Mouse (Mus musculus): ENCODE results near the gene Sv2b. TPM values are rescaled to one million over a fixed set of nuclear protein-coding genes. Genes with fewer than 3 reads are reported as not detected.

Sv2b gene
- polyA plus RNA-seq, 1 experiment = 0.16 TPM

DNA sequence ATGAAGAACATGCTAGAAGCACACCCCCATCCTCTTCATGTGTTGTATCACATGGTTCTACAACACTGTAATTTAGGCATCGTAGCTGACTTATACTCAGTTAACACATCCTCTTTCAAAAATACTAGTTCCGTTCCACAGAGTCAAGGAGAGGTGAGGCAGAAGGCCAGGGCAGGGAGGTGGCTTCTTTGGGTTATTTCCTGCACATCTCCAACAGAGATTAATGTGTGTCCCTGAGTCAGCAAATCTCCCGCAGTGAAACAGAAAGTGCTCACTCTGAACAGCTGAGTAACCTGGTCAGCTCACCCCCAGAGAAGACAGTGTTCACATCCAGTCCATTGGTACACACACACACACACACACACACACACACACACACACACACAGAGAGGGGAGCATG is 118.9 kb downstream of the Sv2b start:
- H3K4me3 ChIP-seq (ENCODE audit: insufficient read depth, low read length) = no peak overlapping the region
- no peaks in the 10 kb centered on the region for H3K4me1 ChIP-seq (ENCODE audit: control insufficient read depth, insufficient read depth, low read length)
- no peak overlapping the region for H3K27ac ChIP-seq (ENCODE audit: insufficient read depth, low read length)
- TF ChIP-seq CTCF (IDR thresholded peaks at IDR 0.05; ENCODE audit: borderline replicate concordance, insufficient read depth, low read length) (no peak), POLR2A (IDR thresholded peaks at IDR 0.05; ENCODE audit: low read depth, low read length) (no peak)

DNA sequence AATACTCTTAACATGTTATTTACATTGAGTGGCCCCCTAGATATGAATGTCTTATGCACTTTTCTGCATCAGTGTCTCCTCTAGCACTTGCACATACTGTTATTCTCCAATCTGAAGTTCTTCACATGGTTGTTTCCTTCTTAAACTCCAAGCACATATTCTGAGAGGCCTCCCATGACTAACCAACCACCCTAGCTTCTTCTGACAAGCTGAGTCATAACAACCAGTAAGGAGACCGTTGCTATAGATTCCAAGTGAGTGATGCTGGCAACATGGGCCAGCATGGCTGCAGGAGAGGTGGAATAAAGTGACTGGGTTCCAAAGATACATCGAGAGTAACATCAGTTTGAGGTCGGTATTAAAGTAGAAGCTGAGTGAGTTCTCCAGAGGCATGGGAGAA is 134.0 kb downstream of the Sv2b start:
- no peak for TF ChIP-seq POLR2A (IDR thresholded peaks at IDR 0.05; ENCODE audit: low read depth, low read length)
- TF ChIP-seq CTCF (IDR thresholded peaks at IDR 0.05; ENCODE audit: borderline replicate concordance, insufficient read depth, low read length) = no peak
- Histone ChIP-seq H3K27ac (ENCODE audit: insufficient read depth, low read length) (no peak overlapping the region), H3K4me3 (ENCODE audit: insufficient read depth, low read length) (no peak overlapping the region), H3K4me1 (ENCODE audit: control insufficient read depth, insufficient read depth, low read length) (no peaks in the 10 kb centered on the region)

DNA sequence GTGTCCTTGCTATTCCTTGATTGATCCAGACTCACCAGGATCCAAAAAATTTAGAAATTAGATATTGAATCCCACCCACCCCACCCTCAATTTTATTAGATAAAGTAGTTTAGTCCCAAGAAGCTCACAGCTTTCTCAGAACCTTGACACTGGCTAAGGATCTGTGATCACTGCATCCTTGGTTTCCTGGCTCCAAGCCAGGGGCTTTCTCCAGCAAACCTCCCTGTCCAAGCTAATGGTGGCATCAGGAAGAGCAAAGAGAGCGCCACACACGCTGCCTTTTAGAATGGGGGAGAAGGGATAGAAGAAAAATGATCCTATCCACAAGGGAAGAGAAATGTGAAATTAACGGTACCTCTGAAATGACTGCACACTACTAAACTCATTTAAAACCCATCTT is 141.6 kb downstream of the Sv2b start:
- Histone ChIP-seq H3K27ac (ENCODE audit: insufficient read depth, low read length) (no peak overlapping the region), H3K4me3 (ENCODE audit: insufficient read depth, low read length) (no peak overlapping the region), H3K4me1 (ENCODE audit: control insufficient read depth, insufficient read depth, low read length) (no peaks in the 10 kb centered on the region)
- TF ChIP-seq POLR2A (IDR thresholded peaks at IDR 0.05; ENCODE audit: low read depth, low read length) (no peak), CTCF (IDR thresholded peaks at IDR 0.05; ENCODE audit: borderline replicate concordance, insufficient read depth, low read length) (no peak)

DNA sequence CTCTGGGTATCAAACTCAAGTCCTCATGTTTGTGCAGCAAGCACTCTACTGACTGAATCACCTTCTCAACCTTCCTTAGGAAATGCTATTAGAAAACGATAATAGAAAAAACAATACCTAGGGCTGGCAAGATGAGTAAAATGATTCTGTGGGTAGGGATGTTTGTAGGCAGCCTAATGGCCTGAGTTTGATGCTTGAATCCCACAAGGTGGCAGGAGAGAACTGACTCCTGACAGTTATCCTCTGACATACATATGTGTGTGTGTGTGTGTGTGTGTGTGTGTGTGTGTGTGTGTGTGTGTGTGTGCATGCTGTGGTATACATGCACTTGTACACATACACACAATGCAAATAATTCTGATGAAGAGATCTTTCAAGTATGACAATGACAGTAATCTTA is 161.9 kb downstream of the Sv2b start:
- H3K27ac ChIP-seq (ENCODE audit: insufficient read depth, low read length) = no peak overlapping the region
- no peak overlapping the region for H3K4me3 ChIP-seq (ENCODE audit: insufficient read depth, low read length)
- no peaks in the 10 kb centered on the region for H3K4me1 ChIP-seq (ENCODE audit: control insufficient read depth, insufficient read depth, low read length)
- TF ChIP-seq POLR2A (IDR thresholded peaks at IDR 0.05; ENCODE audit: low read depth, low read length) (no peak), CTCF (IDR thresholded peaks at IDR 0.05; ENCODE audit: borderline replicate concordance, insufficient read depth, low read length) (no peak)

DNA sequence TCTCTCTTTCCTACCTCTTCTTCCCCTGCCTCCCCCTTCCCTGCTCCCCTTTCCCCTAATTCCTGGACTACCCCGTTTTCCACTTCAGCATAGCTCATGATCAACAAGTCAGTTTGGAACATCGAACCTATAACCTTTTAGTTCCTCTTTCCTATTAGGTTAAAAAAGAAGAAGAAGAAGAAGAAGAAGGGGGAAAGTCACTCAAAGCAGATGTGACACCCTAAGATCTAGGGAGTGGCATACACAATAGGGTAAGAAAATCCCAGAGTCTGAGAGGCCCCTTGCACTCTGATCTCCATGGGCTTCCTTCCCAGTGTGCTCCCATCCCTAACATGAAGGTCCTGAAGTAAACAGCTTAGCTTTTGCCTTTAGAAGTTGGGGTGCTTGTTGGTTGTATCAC is 166.3 kb downstream of the Sv2b start:
- H3K4me3 ChIP-seq (ENCODE audit: insufficient read depth, low read length) = no peak overlapping the region
- H3K4me1 ChIP-seq (ENCODE audit: control insufficient read depth, insufficient read depth, low read length) = no peaks in the 10 kb centered on the region
- no peak overlapping the region for H3K27ac ChIP-seq (ENCODE audit: insufficient read depth, low read length)
- TF ChIP-seq POLR2A (IDR thresholded peaks at IDR 0.05; ENCODE audit: low read depth, low read length) (no peak), CTCF (IDR thresholded peaks at IDR 0.05; ENCODE audit: borderline replicate concordance, insufficient read depth, low read length) (no peak)

- no peak for TF ChIP-seq POLR2A (IDR thresholded peaks at IDR 0.05; ENCODE audit: low read depth, low read length)
- TF ChIP-seq CTCF (IDR thresholded peaks at IDR 0.05; ENCODE audit: borderline replicate concordance, insufficient read depth, low read length) = no peak
- Histone ChIP-seq H3K27ac (ENCODE audit: insufficient read depth, low read length) (no peak overlapping the region), H3K4me1 (ENCODE audit: control insufficient read depth, insufficient read depth, low read length) (no peaks in the 10 kb centered on the region), H3K4me3 (ENCODE audit: insufficient read depth, low read length) (no peak overlapping the region)
These were observed 167.0 kb downstream of the Sv2b start for GRCm38 (mm10) chr7:75141919-75142700.

DNA sequence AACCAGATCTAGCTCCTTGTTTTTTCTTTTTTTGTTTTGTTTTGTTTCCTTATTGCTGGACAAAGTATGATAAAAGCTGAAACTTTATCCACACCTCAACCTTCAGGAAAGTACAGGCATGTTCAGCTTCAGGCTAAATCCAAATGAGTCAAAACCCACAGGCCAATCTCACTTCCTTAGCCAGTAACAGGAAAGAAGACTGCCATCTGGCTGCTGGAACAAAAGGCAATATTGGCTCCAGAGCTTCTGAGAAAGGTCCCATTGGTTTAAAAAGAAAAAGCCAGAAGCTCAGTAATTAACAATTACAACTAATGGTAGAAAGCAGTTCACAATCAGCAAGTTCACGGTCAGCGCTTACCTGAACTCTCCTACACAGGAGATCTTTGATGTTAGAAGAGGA is 169.8 kb downstream of the Sv2b start:
- H3K4me3 ChIP-seq (ENCODE audit: insufficient read depth, low read length) = no peak overlapping the region
- no peak for TF ChIP-seq POLR2A (IDR thresholded peaks at IDR 0.05; ENCODE audit: low read depth, low read length)
- TF ChIP-seq CTCF (IDR thresholded peaks at IDR 0.05; ENCODE audit: borderline replicate concordance, insufficient read depth, low read length) = no peak

GRCm38 (mm10) chr7:75134710-75135617 is 174.1 kb downstream of the Sv2b start:
- no peaks in the 10 kb centered on the region for H3K4me1 ChIP-seq (ENCODE audit: control insufficient read depth, insufficient read depth, low read length)
- no peak overlapping the region for H3K4me3 ChIP-seq (ENCODE audit: insufficient read depth, low read length)
- no peak overlapping the region for H3K27ac ChIP-seq (ENCODE audit: insufficient read depth, low read length)
- TF ChIP-seq CTCF (IDR thresholded peaks at IDR 0.05; ENCODE audit: borderline replicate concordance, insufficient read depth, low read length) = no peak
- TF ChIP-seq POLR2A (IDR thresholded peaks at IDR 0.05; ENCODE audit: low read depth, low read length) = no peak

More for the DNA sequence above, 169.8 kb downstream of the Sv2b start:
- no peak overlapping the region for H3K27ac ChIP-seq (ENCODE audit: insufficient read depth, low read length)
- no peaks in the 10 kb centered on the region for H3K4me1 ChIP-seq (ENCODE audit: control insufficient read depth, insufficient read depth, low read length)

- Histone ChIP-seq H3K27ac (ENCODE audit: insufficient read depth, low read length) (no peak overlapping the region), H3K4me1 (ENCODE audit: control insufficient read depth, insufficient read depth, low read length) (no peaks in the 10 kb centered on the region), H3K4me3 (ENCODE audit: insufficient read depth, low read length) (no peak overlapping the region)
- TF ChIP-seq CTCF (IDR thresholded peaks at IDR 0.05; ENCODE audit: borderline replicate concordance, insufficient read depth, low read length) = no peak
- no peak for TF ChIP-seq POLR2A (IDR thresholded peaks at IDR 0.05; ENCODE audit: low read depth, low read length)
These were observed 181.0 kb downstream of the Sv2b start for GRCm38 (mm10) chr7:75128036-75128435.

- TF ChIP-seq POLR2A (IDR thresholded peaks at IDR 0.05; ENCODE audit: low read depth, low read length) (no peak), CTCF (IDR thresholded peaks at IDR 0.05; ENCODE audit: borderline replicate concordance, insufficient read depth, low read length) (no peak)
- no peaks in the 10 kb centered on the region for H3K4me1 ChIP-seq (ENCODE audit: control insufficient read depth, insufficient read depth, low read length)
- no peak overlapping the region for H3K27ac ChIP-seq (ENCODE audit: insufficient read depth, low read length)
- H3K4me3 ChIP-seq (ENCODE audit: insufficient read depth, low read length) = no peak overlapping the region
These were observed 185.0 kb downstream of the Sv2b start for GRCm38 (mm10) chr7:75124067-75124466.

All from embryonic fibroblast, embryonic 13.5 days (primary cell).